Mouse (Mus musculus) myocyte (in vitro differentiated cells): Measurements from ENCODE around the gene Traf2. TPM values are rescaled to one million over a fixed set of nuclear protein-coding genes. Genes with fewer than 3 reads are reported as not detected.
A peak's percentile ranks its signal among the peaks of the same experiment; 100 is the strongest.

ENCODE experiments used
- H3K27me3 ChIP-seq: one replicate; pipeline ENCODE4 v1.6.1; 2011; ENCODE audit not compliant: control insufficient read depth, insufficient read depth, insufficient read length
- H3K36me3 ChIP-seq: one replicate; pipeline ENCODE4 v1.6.1; 2011; ENCODE audit not compliant: control insufficient read depth, insufficient read depth
- H3K4me2 ChIP-seq: one replicate; pipeline ENCODE4 v1.6.1; 2011; ENCODE audit warnings: low read depth, control low read depth
- H3K4me3 ChIP-seq: one replicate; pipeline ENCODE4 v1.5.1; 2011; ENCODE audit warnings: mild to moderate bottlenecking, control low read depth, moderate library complexity
- H3K79me2 ChIP-seq: one replicate; pipeline ENCODE4 v1.6.1; 2011; ENCODE audit not compliant: control insufficient read depth, insufficient read depth
- H3ac ChIP-seq: one replicate; pipeline ENCODE4 v1.6.1; 2011; ENCODE audit not compliant: control insufficient read depth, insufficient read length
- CEBPB ChIP-seq: IDR thresholded peaks from 2 replicates; pipeline ENCODE4 v1.6.1; 2011; ENCODE audit warnings: mild to moderate bottlenecking, moderate library complexity; ENCODE audit not compliant: poor library complexity, insufficient read depth, severe bottlenecking
- E2F4 ChIP-seq: IDR thresholded peaks from one replicate; pipeline ENCODE4 v1.6.1; 2011; ENCODE audit warnings: mild to moderate bottlenecking, control low read depth, moderate library complexity; ENCODE audit not compliant: insufficient read depth
- MAX ChIP-seq: IDR thresholded peaks from one replicate; pipeline ENCODE4 v1.6.1; 2011; ENCODE audit warnings: low read depth, mild to moderate bottlenecking, control low read depth
- MYOD1 ChIP-seq, 3 experiments: IDR thresholded peaks; one replicate each; pipeline ENCODE4 v1.6.1; 2011; ENCODE audit warnings: control low read depth in 2 of 3, low read depth in 2 of 3, mild to moderate bottlenecking in 2 of 3, moderate library complexity in 1 of 3; ENCODE audit not compliant: insufficient read length in 2 of 3, control insufficient read depth in 1 of 3
- MYOG ChIP-seq, 3 experiments: IDR thresholded peaks; one replicate each; pipeline ENCODE4 v1.6.1; 2011; ENCODE audit warnings: control low read depth in 2 of 3, low read depth in 2 of 3, mild to moderate bottlenecking in 2 of 3; ENCODE audit not compliant: insufficient read length in 2 of 3, control insufficient read depth in 1 of 3, insufficient read depth in 1 of 3
- POLR2A ChIP-seq: IDR thresholded peaks from one replicate; pipeline ENCODE4 v1.6.1; 2011; ENCODE audit warnings: low read depth, mild to moderate bottlenecking, control low read depth, moderate library complexity; ENCODE audit not compliant: insufficient read length
- POLR2AphosphoS2 ChIP-seq: IDR thresholded peaks from one replicate; pipeline ENCODE4 v1.6.1; 2011; ENCODE audit warnings: low read depth, control low read depth; ENCODE audit not compliant: insufficient read length
- REST ChIP-seq: IDR thresholded peaks from one replicate; pipeline ENCODE4 v1.6.1; 2011; ENCODE audit warnings: mild to moderate bottlenecking, control low read depth, moderate library complexity; ENCODE audit not compliant: insufficient read depth, insufficient read length
- SRF ChIP-seq: IDR thresholded peaks from one replicate; pipeline ENCODE4 v1.6.1; 2011; ENCODE audit warnings: low read depth; ENCODE audit not compliant: control insufficient read depth, insufficient read length
- TCF12 ChIP-seq: IDR thresholded peaks from one replicate; pipeline ENCODE4 v1.6.1; 2011; ENCODE audit warnings: mild to moderate bottlenecking, control low read depth; ENCODE audit not compliant: poor library complexity, insufficient read depth, severe bottlenecking
- TCF3 ChIP-seq: IDR thresholded peaks from one replicate; pipeline ENCODE4 v1.6.1; 2011; ENCODE audit warnings: low read depth, control low read depth; ENCODE audit not compliant: insufficient read length
- USF1 ChIP-seq: IDR thresholded peaks from one replicate; pipeline ENCODE4 v1.6.1; 2011; ENCODE audit warnings: low read depth, mild to moderate bottlenecking, control low read depth, moderate library complexity
- polyA plus RNA-seq: library from polyadenylated mRNA; unstranded; fragments of >200 nt; fragmentation: generic; extraction: Trizol; gene quantifications from one replicate; pipeline ENCODE4 v1.2.1, GENCODE M21; 2012; ENCODE audit warnings: missing spikeins

The Traf2 gene
- polyA plus RNA-seq, 1 experiment, result 40.4 TPM

GRCm38 (mm10) chr2:25506964-25507363, 39.8 kb downstream of the Traf2 start:
- Histone ChIP-seq H3K4me2 (no peak overlapping the region), H3K36me3 (peaks cover 3% of the 10 kb centered on the region), H3K27me3 (no peaks in the 10 kb centered on the region), H3ac (no peak overlapping the region), H3K4me3 (no peak overlapping the region), H3K79me2 (peaks cover 3% of the 10 kb centered on the region)
- TF ChIP-seq TCF3, result no peak
- peak; percentile 53 for TF ChIP-seq POLR2AphosphoS2

- Histone ChIP-seq H3K4me3 (no peak overlapping the region), H3ac (no peak overlapping the region), H3K4me2 (no peak overlapping the region), H3K79me2 (peaks cover 13% of the 10 kb centered on the region), H3K27me3 (no peaks in the 10 kb centered on the region), H3K36me3 (peaks cover 3% of the 10 kb centered on the region)
- TF ChIP-seq TCF3, result no peak
- no peak for TF ChIP-seq TCF12
- TF ChIP-seq REST, result no peak
- TF ChIP-seq MYOD1 (IDR thresholded peaks at IDR 0.05; ENCODE audit: control insufficient read depth in 1 of 3, insufficient read length in 2 of 3, low read depth in 2 of 3), result no peak
- no peak for TF ChIP-seq CEBPB
- TF ChIP-seq POLR2A, result no peak
- no peak for TF ChIP-seq MAX
- no peak for TF ChIP-seq POLR2AphosphoS2
- no peak for TF ChIP-seq E2F4
- no peak for TF ChIP-seq MYOG (IDR thresholded peaks at IDR 0.05; ENCODE audit: control insufficient read depth in 1 of 3, insufficient read depth in 1 of 3, insufficient read length in 2 of 3, low read depth in 2 of 3)
- TF ChIP-seq USF1, result no peak
- no peak for TF ChIP-seq SRF
Measured at GRCm38 (mm10) chr2:25505860-25506259, 40.9 kb downstream of the Traf2 start.

- TF ChIP-seq TCF12, result no peak
- no peak for TF ChIP-seq USF1
- TF ChIP-seq MYOD1 (IDR thresholded peaks at IDR 0.05; ENCODE audit: control insufficient read depth in 1 of 3, insufficient read length in 2 of 3, low read depth in 2 of 3), result no peak
- TF ChIP-seq SRF, result no peak
- no peak for TF ChIP-seq E2F4
- TF ChIP-seq TCF3, result no peak
- no peak for TF ChIP-seq CEBPB
- no peak for TF ChIP-seq POLR2AphosphoS2
- no peak for TF ChIP-seq POLR2A
- TF ChIP-seq REST, result no peak
- no peak for TF ChIP-seq MAX
- TF ChIP-seq MYOG (IDR thresholded peaks at IDR 0.05; ENCODE audit: control insufficient read depth in 1 of 3, insufficient read depth in 1 of 3, insufficient read length in 2 of 3, low read depth in 2 of 3), result no peak
- Histone ChIP-seq H3K36me3 (peaks cover 3% of the 10 kb centered on the region), H3K27me3 (no peaks in the 10 kb centered on the region), H3K79me2 (peaks cover 15% of the 10 kb centered on the region), H3K4me3 (no peak overlapping the region), H3K4me2 (no peak overlapping the region), H3ac (no peak overlapping the region)
Measured at GRCm38 (mm10) chr2:25505000-25505399, 41.7 kb downstream of the Traf2 start.

GRCm38 (mm10) chr2:25504538-25504937, 42.2 kb downstream of the Traf2 start:
- TF ChIP-seq REST (no peak), MAX (no peak), MYOG (IDR thresholded peaks at IDR 0.05; ENCODE audit: control insufficient read depth in 1 of 3, insufficient read depth in 1 of 3, insufficient read length in 2 of 3, low read depth in 2 of 3) (no peak), CEBPB (no peak), POLR2AphosphoS2 (no peak), TCF3 (no peak), MYOD1 (IDR thresholded peaks at IDR 0.05; ENCODE audit: control insufficient read depth in 1 of 3, insufficient read length in 2 of 3, low read depth in 2 of 3) (no peak), POLR2A (no peak), SRF (no peak)

GRCm38 (mm10) chr2:25502726-25503125, 44.0 kb downstream of the Traf2 start:
- no peak overlapping the region for H3K4me2 ChIP-seq
- TF ChIP-seq MYOD1 (IDR thresholded peaks at IDR 0.05; ENCODE audit: control insufficient read depth in 1 of 3, insufficient read length in 2 of 3, low read depth in 2 of 3), result no peak
- H3K4me3 ChIP-seq, result no peak overlapping the region
- H3K27me3 ChIP-seq, result no peaks in the 10 kb centered on the region
- H3K79me2 ChIP-seq, result peaks cover 15% of the 10 kb centered on the region
- no peak overlapping the region for H3ac ChIP-seq
- H3K36me3 ChIP-seq, result peaks cover 3% of the 10 kb centered on the region

More at GRCm38 (mm10) chr2:25504538-25504937, 42.2 kb downstream of the Traf2 start:
- Histone ChIP-seq H3K4me2 (no peak overlapping the region), H3K79me2 (peaks cover 15% of the 10 kb centered on the region), H3K27me3 (no peaks in the 10 kb centered on the region), H3K36me3 (peaks cover 3% of the 10 kb centered on the region), H3ac (no peak overlapping the region), H3K4me3 (no peak overlapping the region)
